Mouse (Mus musculus) E14TG2a.4 (cell line): Measurements from ENCODE around the gene Trim11.

Experiments
- H3K27me3 ChIP-seq: 2 replicates; pipeline ENCODE4 v1.6.1; 2014; ENCODE audit warnings: low read length, control low read depth; ENCODE audit not compliant: insufficient read depth
- H3K36me3 ChIP-seq: 2 replicates; pipeline ENCODE4 v1.6.1; 2014; ENCODE audit warnings: low read length, control low read depth; ENCODE audit not compliant: insufficient read depth
- H3K4me1 ChIP-seq: replicated peaks from 2 replicates; pipeline ENCODE4 v1.6.1; 2014; ENCODE audit warnings: low read depth, low read length, control low read depth
- H3K4me3 ChIP-seq: replicated peaks from 2 replicates; pipeline ENCODE4 v1.5.1; 2014; ENCODE audit warnings: mild to moderate bottlenecking, low read length
- H3K9me3 ChIP-seq: 2 replicates; pipeline ENCODE4 v1.6.1; 2014; ENCODE audit warnings: low read length, control low read depth
- CTCF ChIP-seq: conservative IDR thresholded peaks from 2 replicates; pipeline ENCODE4 v1.5.1; 2014; ENCODE audit warnings: low read length
- NANOG ChIP-seq: IDR thresholded peaks from 2 replicates; pipeline ENCODE4 v1.6.1; 2014; ENCODE audit warnings: borderline replicate concordance, low read length, mixed read lengths
- POU5F1 ChIP-seq: IDR thresholded peaks from 2 replicates; pipeline ENCODE4 v1.6.1; 2014; ENCODE audit warnings: low read length, borderline replicate concordance

Trim11 gene

DNA sequence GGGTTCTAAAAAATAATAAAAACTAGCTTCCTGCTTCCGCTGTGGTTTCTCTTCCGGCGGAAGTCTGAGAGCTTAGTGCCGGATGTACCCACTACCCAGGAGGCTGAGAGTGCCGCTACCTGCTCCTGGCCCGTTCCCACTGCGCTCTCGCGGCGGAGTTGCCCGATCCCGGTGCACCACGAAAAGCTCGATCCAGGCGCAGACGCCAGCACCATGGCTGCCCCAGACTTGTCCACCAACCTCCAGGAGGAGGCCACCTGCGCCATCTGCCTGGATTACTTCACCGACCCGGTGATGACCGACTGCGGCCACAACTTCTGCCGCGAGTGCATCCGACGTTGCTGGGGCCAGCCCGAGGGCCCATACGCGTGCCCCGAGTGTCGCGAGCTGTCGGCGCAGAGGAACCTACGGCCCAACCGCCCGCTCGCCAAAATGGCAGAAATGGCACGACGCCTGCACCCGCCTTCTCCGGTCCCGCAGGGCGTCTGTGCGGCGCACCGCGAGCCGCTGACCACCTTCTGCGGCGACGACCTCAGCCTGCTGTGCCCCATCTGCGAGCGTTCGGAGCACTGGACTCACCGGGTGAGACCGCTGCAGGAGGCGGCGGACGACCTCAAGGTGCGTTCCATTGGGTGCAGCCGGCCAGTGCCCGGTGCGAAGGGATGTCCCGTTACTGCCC lies at the start of gene Trim11:
Trim11 (plus strand) TSS at position 67 of the 679 bp plus-strand sequence.
- Histone ChIP-seq H3K4me3 (peak within 1 kb of the TSS; percentile 93), H3K9me3 (no peaks in the 10 kb centered on the region), H3K4me1 (peaks cover 70% of the 10 kb centered on the region), H3K36me3 (peaks cover 49% of the 10 kb centered on the region), H3K27me3 (0 out of 2 replicates have a peak, but pooled peaks cover 2% of the 10 kb centered on the region)
- TF ChIP-seq NANOG (no peak), POU5F1 (no peak), CTCF (no peak)

DNA sequence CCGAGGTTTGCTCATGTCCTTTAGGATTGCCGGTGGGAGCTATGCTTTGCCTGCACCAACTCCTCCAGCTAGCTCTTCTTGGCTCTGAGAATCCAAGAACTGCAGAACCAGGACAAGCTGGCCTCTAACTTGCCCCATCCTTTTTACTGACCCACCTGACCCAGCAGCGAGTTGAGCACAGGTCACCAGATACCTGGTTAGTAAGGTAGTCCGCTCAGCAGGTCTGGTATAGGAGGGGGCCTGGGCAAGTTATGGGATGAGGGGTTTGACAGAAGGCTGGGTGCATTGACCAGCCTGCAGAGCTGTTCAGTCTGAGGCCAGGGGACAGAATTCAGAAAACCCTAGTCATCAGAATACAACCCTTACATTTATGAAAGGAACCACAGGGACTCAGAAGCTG lies 48.8 kb upstream of the Trim11 start:
- H3K4me3 ChIP-seq, result no peak overlapping the region
- H3K36me3 ChIP-seq, result peaks cover 30% of the 10 kb centered on the region
- H3K9me3 ChIP-seq, result no peaks in the 10 kb centered on the region
- TF ChIP-seq NANOG, result no peak
- TF ChIP-seq CTCF, result no peak
- no peak for TF ChIP-seq POU5F1
- peaks cover 12% of the 10 kb centered on the region for H3K27me3 ChIP-seq
- H3K4me1 ChIP-seq, result peaks cover 11% of the 10 kb centered on the region

DNA sequence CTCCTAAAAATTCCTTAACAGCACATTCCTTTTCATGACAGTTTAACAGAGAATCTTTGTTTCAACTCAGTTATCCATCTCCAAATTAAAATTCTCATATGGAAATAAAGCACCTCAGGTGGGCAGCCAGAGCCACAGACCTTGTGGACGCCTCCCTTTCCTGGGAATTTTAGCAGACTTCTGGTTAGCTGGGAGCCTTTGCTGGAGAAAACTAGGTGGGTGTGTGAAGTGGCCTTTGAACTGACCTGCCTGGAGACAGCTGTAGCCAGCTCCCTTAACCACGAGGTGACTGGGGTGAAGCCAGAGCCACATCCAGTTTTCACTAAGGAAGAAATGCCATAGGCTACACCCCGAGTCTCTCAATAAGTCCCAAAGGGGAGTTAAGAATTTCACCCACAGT lies 48.3 kb upstream of the Trim11 start:
- no peaks in the 10 kb centered on the region for H3K9me3 ChIP-seq
- peaks cover 36% of the 10 kb centered on the region for H3K36me3 ChIP-seq
- TF ChIP-seq CTCF (no peak), POU5F1 (no peak), NANOG (no peak)
- H3K27me3 ChIP-seq, result peaks cover 11% of the 10 kb centered on the region
- no peak overlapping the region for H3K4me3 ChIP-seq
- H3K4me1 ChIP-seq, result peaks cover 11% of the 10 kb centered on the region

DNA sequence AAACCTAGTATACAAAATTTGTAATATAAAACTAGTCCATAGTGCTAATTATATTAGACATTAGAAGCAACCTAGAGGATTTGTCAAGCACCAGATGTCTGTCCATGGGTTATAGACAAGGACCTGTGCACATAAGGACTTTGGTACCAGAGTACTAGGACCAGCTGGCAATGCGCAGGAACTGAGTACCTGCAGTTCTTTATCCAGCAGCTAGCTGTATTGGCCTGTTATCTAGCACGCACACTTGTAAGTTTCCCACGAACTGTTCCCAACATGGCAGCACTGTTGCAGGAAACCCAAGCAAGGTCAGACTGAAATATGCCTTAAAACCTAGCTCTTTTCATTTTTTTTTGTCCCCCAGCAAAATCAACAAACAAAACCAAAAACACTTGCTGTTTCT lies 47.6 kb upstream of the Trim11 start:
- H3K27me3 ChIP-seq, result peaks cover 7% of the 10 kb centered on the region
- H3K4me1 ChIP-seq, result peaks cover 11% of the 10 kb centered on the region
- H3K9me3 ChIP-seq, result no peaks in the 10 kb centered on the region
- H3K36me3 ChIP-seq, result peaks cover 41% of the 10 kb centered on the region
- TF ChIP-seq NANOG (no peak), POU5F1 (no peak), CTCF (no peak)
- no peak overlapping the region for H3K4me3 ChIP-seq

DNA sequence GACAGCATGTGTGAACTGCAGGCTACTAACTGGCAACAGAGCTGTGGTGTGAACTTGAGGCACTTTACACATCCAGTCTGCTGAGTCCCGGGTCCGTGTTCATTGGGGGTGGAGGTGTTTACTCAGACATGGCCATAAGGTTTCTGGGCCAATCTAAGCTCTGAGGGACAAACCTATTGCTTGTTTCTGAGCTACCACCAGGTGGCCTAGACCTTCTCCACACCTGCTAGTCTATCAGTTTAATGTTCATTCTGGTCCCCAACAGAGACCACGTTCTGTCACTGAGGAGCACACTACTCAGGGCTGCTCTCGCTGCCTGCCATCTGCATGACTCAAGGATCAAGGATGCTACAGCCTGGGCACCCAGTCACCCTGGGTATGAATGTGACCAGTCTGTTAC lies 46.3 kb upstream of the Trim11 start:
- TF ChIP-seq CTCF, result no peak
- no peak for TF ChIP-seq POU5F1
- TF ChIP-seq NANOG, result no peak
- H3K4me1 ChIP-seq, result peaks cover 11% of the 10 kb centered on the region
- H3K9me3 ChIP-seq, result no peaks in the 10 kb centered on the region
- no peak overlapping the region for H3K4me3 ChIP-seq
- H3K27me3 ChIP-seq, result no peaks in the 10 kb centered on the region
- H3K36me3 ChIP-seq, result peaks cover 54% of the 10 kb centered on the region

DNA sequence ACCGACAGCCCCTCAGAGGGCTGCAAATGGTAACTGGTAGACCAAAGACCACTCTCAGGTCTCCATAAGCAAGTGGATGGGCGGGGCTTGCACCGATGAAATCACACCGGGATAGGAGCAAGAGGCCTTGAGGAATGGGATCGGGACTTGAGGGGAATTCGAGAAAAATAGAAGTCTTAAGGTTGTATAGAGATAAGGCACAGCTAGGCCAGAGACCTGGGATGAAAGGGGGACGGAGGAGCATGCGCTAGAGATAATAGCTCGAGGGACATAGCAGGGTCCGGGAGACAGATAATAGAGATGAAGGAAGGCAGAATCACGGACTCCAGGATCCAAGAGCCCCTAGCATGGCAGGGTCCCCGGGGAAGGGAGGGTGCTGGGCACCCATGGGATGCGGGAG lies 40.0 kb upstream of the Trim11 start:
- peaks cover 21% of the 10 kb centered on the region for H3K4me1 ChIP-seq
- peaks cover 42% of the 10 kb centered on the region for H3K36me3 ChIP-seq
- TF ChIP-seq NANOG (no peak), CTCF (no peak), POU5F1 (no peak)
- peak overlapping the region; percentile 92 for H3K4me3 ChIP-seq
- H3K9me3 ChIP-seq, result no peaks in the 10 kb centered on the region
- 0 out of 2 replicates have a peak, but pooled peaks cover 4% of the 10 kb centered on the region for H3K27me3 ChIP-seq

DNA sequence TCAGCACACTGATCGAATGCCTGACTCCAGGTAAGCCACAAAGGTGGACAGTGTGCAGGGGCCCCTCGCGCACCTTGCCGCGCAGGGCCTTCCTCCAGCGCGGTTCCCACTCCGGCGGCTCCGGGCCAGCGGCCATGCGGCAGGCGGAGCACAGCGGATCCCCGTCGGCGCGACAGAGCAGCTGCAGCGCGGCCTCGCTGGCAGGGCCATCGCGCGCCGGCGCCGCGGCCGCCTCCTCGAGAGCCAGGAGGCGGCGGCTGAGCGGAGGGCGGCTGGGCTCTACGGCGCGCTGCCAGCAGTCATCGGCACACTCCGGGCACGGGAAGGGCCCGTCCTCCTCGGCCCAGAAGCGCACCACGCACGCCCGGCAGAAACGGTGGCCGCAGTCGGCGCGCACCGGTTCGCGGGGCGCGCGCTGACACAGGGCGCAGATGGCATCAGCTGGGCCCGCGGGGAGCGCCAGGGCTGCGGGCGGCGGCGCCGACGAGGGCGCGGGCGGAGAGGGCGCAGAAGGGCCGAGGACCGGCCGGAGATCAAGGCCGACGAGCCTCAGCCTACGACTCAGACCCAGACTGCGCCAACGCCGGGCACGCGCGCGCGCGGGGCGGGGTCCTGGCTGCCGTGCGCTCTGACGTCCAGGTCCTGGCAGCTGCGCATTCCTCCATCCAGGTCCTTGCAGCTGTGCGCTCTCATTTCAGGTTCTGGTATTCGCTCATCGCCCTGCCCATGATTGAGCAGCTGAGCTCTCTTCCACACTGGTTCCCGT lies 39.4 kb upstream of the Trim11 start, which contains the start of gene Rnf187:
Rnf187 (minus strand) TSS at position 595 of the 766 bp plus-strand sequence.
- Histone ChIP-seq H3K4me1 (peaks cover 22% of the 10 kb centered on the region), H3K36me3 (peaks cover 36% of the 10 kb centered on the region), H3K4me3 (peak within 1 kb of the TSS; percentile 92), H3K27me3 (0 out of 2 replicates have a peak, but pooled peaks cover 4% of the 10 kb centered on the region), H3K9me3 (no peaks in the 10 kb centered on the region)
- TF ChIP-seq NANOG (no peak), CTCF (no peak), POU5F1 (no peak)

DNA sequence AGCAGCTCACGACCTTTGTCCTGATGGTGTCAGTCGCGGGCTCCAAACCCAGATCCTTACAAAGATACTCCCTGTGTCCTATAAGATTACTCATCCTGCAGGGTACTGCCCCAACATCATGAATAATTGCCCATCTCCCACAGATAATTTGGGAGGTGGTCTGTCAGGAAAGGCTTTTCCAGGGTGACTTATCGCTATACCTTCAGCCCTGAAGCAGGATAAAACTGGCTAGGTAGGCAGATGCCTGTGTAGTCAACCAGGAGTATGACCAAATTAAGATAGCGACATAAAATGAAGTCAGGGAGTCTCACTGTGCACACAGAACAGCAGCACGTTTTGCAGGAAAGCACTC lies 38.8 kb upstream of the Trim11 start:
- Histone ChIP-seq H3K9me3 (no peaks in the 10 kb centered on the region), H3K4me3 (peak overlapping the region; percentile 92), H3K36me3 (peaks cover 30% of the 10 kb centered on the region), H3K27me3 (peaks cover 5% of the 10 kb centered on the region; the same call in 1 of the 2 replicates), H3K4me1 (peaks cover 23% of the 10 kb centered on the region)
- TF ChIP-seq POU5F1 (no peak), NANOG (no peak), CTCF (no peak)
